Mouse (Mus musculus): Measurements from ENCODE around the gene Serpinb12.
"Not testable (repeated sequence)": the region's sequence is repeated elsewhere in the genome, so short reads cannot be mapped to it uniquely, and the experiment has no call there.

The Serpinb12 gene

GRCm38 (mm10) chr1:106934265-106934664, at the start of gene Serpinb12:
Serpinb12 (plus strand) TSS chr1:106934449.
- DNase-seq (ENCODE audit: low spot score), result no peak

- DNase-seq (ENCODE audit: low spot score), result not testable (repeated sequence)
Observed at GRCm38 (mm10) chr1:106895142-106895541, 39.1 kb upstream of the Serpinb12 start.

- peak; percentile 2 for DNase-seq (ENCODE audit: low spot score)
Observed at GRCm38 (mm10) chr1:106901406-106901805, 32.8 kb upstream of the Serpinb12 start.

GRCm38 (mm10) chr1:106931954-106932353, 2.3 kb upstream of the Serpinb12 start:
- DNase-seq (ENCODE audit: low spot score), result no peak

GRCm38 (mm10) chr1:106933658-106934057, 591 bp upstream of the Serpinb12 start:
- no peak for DNase-seq (ENCODE audit: low spot score)

- no peak for DNase-seq (ENCODE audit: low spot score)
Observed at GRCm38 (mm10) chr1:106947217-106947616, 13.0 kb downstream of the Serpinb12 start.

GRCm38 (mm10) chr1:106959981-106960380, 25.7 kb downstream of the Serpinb12 start:
- no peak for DNase-seq (ENCODE audit: low spot score)

- no peak for DNase-seq (ENCODE audit: low spot score)
Observed at GRCm38 (mm10) chr1:106961023-106961422, 26.8 kb downstream of the Serpinb12 start.

- no peak for DNase-seq (ENCODE audit: low spot score)
Observed at GRCm38 (mm10) chr1:106980684-106981083, 46.4 kb downstream of the Serpinb12 start, which contains the start of gene Serpinb13. Serpinb13 (plus strand) TSS chr1:106980984.

GRCm38 (mm10) chr1:106983092-106983491, 48.8 kb downstream of the Serpinb12 start:
- DNase-seq (ENCODE audit: low spot score), result no peak

- no peak for DNase-seq (ENCODE audit: low spot score)
Observed at GRCm38 (mm10) chr1:106983865-106984264, 49.6 kb downstream of the Serpinb12 start.

- no peak for DNase-seq (ENCODE audit: low spot score)
Observed at GRCm38 (mm10) chr1:107000424-107000823, 66.2 kb downstream of the Serpinb12 start.

- no peak for DNase-seq (ENCODE audit: low spot score)
Observed at GRCm38 (mm10) chr1:107001754-107002153, 67.5 kb downstream of the Serpinb12 start.

- no peak for DNase-seq (ENCODE audit: low spot score)
Observed at GRCm38 (mm10) chr1:107006316-107006715, 72.1 kb downstream of the Serpinb12 start.

Data from ovary, postnatal 10 days (tissue).